Mouse (Mus musculus) testis, adult 2 months (tissue): Measurements from ENCODE around the gene Spats1.

Experiments
- CTCF ChIP-seq: fragments of 200-500 bp; IDR thresholded peaks from 2 replicates; pipeline ENCODE4 v1.5.1; 2012; ENCODE audit warnings: low read depth, mild to moderate bottlenecking, inconsistent platforms, low read length, moderate library complexity; ENCODE audit not compliant: control insufficient read depth, insufficient read depth, insufficient replicate concordance
- POLR2A ChIP-seq: fragments of 200-500 bp; IDR thresholded peaks from 2 replicates; pipeline ENCODE4 v1.6.1; 2012; ENCODE audit warnings: low read depth, mild to moderate bottlenecking, inconsistent platforms, low read length, moderate library complexity; ENCODE audit not compliant: control insufficient read depth

DNA sequence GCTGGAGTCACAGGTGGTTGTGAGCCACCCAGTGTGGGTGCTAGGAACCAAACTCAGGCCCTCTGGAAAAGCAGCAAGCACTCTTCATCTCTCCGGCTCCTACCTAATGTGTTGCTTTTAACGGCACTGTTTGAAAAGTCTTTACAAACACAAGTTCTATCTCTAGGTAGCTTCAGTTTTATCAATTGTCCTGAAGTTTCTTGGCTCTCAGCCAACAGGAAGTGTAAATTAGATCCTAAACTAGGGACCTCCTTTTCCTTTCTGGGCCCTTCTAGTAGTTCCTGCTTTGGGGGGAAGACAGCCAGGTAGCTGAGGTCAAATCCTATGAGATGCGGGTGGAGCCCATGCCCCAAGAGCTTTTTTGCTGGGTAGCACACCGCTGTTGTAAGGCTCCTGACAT is 35.7 kb upstream of the Spats1 start:
- TF ChIP-seq CTCF (no peak), POLR2A (no peak)
